Mouse (Mus musculus) adrenal gland, postnatal 25 days (tissue): Measurements from ENCODE around the gene Srrm3. TPM values are rescaled to one million over a fixed set of nuclear protein-coding genes. Genes with fewer than 3 reads are reported as not detected.

Experiments
- DNase-seq: peaks from one replicate; pipeline ENCODE4 v3.0.0; 2021; ENCODE audit warnings: mixed read lengths
- long read RNA-seq: library from polyadenylated mRNA; stranded (forward); transcript quantifications from one replicate; pipeline ENCODE4 v2.0.0, GENCODE M21; 2021
- total RNA-seq: library from RNA; stranded (reverse); gene quantifications from 2 replicates; pipeline ENCODE4 v1.2.3, GENCODE M21; 2021

Gene Srrm3
- 1.7 and 5.6 TPM in 2 replicates for total RNA-seq
- long read RNA-seq, partial matches to known transcripts, result 0 of 1 reads
- long read RNA-seq, other reads (novel, unspliced or antisense), result 1 of 1 reads

DNA sequence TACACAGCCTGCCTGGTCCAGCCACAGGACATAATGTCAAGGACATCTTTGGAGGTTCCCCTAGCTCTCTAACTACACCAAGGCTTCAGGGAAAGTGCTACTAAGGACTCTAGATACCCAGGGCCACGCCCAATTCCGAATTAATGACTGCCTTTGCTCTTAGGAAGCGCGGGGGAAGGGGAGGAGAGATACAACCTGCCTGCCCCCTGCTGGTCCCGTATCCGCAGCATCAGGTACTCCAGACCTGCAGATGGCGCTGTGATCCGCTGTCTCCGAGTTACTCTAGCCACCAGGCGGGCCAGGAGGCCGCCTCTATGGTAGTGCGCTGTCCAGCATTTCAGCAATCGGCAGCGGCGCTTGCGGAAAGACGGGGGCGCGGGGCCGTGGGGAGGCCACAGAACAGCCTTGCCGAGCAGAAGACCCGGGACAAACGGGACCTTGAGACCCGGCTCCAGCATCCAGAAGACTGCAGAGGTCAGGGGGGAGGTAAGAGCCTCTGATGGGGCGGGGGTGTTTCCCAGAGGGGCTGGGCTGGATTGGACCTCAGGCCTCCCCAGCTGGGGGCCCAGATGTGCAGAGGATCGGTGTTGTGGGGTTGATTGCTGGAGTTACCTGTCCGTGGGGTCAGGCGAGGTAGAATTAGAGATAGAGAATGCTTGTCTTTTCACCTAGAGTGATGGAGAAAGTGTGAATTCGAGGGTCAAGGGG is at the start of gene Srrm3:
Gene Srrm3, plus strand, starts transcription at position 336 of the 708 bp plus-strand sequence.
- peak; percentile 90 for DNase-seq

DNA sequence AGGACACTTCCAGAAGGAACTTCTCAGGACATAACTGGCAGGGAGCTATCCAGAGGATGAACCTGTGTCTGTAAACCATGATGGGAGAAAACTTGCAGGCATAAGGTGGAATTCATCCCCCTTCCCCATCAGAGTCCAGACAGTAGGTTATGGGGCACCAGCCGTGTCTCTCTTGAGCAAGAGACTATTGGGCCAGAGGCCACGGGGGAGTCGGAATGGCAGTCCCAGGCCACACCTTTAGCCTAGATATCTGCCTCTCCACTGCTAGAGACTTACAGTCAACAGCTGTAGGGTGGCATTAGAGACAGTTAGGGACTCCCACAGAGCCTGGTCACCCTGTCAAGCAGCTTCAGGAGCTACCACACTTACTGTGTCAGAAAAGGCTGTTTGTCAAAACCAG is 44.8 kb upstream of the Srrm3 start:
- peak; percentile 22 for DNase-seq

DNA sequence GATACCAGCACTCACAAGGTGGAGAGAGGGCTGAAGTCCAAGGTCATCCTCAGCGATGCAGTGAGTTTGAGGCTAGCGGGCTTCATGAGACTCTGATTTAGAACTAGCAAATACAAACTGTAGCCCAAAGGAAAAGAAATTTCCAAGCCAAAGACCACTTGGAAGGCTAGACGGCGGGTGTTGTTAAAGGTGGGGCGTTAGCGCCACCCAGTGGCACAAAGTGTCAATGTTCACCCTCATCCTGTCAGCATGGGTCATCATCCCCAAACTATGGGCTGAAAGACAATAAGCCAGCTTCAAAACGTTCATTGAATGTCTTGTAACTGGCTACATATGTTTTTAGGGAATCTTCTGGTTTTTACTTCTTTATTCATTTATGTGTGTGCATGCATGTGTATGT is 43.2 kb upstream of the Srrm3 start:
- peak; percentile 71 for DNase-seq

DNA sequence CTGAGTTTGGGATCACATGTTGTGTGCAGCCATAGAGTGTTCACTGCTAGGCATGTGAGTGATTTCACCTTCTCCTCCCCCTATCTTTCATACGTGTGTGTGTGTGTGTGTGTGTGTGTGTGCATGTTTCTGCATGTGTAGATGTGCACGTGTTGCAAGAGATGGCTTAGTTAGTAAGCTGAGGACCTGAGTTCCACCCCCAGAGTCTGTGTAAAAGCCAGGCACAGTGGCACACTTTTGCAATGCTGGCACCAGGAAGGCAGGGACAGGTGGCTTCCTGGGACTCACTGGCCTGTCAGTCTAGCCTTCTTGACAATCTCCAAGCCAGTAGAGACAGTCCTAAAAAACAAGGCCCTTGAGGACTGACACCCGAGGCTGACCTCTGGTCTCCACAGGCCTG is 41.7 kb upstream of the Srrm3 start:
- DNase-seq, result no peak

DNA sequence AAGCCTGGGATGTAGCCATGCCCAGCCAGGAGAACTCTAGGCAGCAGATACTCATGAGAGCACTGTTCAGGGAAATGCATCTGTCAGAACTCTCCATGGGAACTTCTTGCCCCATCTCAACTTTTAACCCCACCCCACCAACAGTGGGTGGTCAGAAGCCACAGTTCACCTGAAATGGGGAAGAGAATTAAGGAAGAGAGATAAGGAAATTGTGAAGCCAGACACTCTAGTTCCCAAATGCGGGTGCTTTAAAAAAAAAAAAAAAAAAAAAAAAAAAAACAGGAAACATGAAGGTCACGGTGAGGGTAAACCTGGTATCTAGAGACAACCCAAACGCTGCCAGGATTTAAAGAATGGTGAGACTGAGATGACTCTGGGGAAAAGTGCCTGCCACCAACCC is 34.2 kb upstream of the Srrm3 start:
- DNase-seq, result no peak

DNA sequence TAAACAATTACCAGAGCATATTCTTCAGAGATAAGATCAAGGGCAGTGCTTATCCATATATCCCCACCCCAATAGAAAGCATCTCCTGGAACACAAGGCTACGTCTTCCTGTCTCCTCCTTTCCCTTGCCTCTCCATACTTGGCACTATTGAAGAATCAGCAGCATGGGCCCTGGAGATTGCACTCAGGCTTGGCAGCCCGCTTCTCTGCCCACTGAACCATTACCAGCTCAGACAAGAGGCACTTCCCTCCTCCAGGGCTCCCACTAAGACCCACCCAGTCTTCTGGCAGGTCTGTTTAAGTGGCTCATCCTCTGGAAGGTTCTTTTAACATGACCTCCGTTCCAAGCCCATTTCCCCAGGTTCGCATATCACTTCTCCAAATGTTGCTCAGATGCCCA is 30.1 kb upstream of the Srrm3 start:
- no peak for DNase-seq

DNA sequence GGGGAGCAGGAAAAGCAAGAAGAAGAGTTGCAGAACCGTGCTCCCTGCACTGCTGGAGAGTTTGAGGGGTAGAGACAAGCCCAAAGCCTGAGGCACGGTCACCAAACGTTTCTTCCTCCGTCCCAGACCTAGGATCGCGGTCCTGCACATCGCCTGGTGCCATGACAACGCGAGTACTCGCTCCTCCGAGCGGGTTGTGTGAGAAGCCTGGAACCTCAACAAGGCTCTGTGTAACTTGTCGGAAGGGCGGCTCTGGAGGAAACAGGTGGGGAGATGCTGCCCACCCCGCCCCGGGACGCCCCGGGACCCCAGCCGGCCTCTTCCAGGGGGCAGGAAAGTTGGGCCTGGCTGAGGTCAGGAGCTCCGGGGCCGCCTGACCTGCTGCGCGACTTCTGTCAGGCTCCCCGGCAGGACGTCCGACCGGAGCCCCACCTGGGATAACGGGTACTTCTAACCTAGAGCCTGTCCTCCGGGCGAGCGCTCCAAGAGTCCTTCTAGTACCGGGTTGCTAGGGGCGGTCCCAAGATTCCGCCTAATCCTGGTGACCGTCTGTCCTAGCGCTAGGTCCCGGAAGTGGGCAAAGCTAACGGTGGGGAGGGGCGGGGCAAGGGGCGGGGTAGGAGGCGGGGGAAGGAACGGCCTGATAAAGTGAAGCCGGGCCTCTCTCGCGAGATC is 28.8 kb upstream of the Srrm3 start, which contains the start of gene Styxl1:
Gene Styxl1, minus strand, starts transcription at position 590 of the 675 bp plus-strand sequence.
- peak; percentile 49 for DNase-seq

DNA sequence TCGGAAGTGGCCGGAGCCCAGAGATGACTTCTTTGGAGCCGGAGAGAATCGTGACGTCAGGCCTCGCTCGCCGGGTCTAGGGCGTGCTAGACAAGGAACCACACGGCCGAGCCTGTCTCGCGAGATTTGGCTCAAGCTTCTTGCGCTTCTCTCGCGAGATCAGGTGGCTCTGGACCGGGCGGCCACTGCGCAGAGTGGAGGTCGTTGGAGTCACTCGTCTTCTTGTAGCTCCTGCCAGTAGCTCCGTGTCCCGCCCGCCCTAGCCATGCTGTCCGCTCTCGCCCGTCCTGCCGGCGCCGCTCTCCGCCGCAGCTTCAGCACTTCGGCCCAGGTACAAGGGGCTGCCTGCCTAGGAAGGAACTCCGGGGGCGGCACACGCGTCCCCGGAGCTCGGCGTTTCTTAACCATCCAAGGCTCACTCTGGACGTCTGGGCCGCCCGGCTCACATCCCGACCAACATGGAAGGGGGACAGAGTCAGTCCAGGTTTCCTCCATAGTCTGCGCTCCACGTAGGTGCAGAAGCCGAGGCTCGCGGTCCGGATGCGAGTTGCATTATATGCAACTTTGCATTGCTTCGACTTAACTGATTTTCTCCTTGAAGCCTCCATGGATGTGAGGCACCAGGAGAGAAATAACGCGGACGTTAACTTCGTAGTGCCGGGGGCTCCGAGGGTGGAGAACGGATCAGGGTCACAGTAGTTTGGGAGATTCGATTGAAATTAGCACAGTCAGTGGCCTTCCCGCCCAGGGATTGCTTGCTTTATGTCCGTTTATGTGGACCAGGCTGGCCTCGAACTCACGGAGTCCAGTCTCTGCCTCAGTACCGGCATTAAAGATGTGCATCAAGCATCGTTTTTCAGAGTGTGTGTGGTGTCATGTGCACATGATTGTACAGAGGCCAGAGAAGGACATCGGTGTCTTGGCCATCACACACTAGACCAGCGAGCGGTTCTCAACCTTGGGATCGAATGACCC is 27.9 kb upstream of the Srrm3 start, which contains the start of gene Mdh2:
Gene Mdh2, plus strand, starts transcription at position 10 of the 975 bp plus-strand sequence.
- peak; percentile 99 for DNase-seq

DNA sequence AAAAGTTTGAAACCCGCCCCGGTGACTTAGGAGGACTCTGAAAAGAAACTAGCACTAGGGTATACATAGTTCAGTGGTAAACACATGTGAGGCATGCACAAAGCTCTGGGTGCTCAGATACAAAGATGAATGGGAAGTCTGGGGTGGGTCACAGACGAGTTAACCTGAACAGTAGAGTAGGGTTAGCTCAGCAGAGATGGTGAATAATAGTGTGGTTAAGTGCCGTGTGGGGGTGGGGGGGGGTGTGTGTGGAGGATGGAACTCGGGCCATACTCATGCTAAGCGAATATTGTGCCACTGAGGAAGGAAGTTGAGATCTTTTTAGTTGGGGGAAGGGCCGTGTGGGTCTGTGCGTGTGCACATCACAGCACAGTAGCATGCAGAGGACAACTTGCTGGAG is 26.4 kb upstream of the Srrm3 start:
- no peak for DNase-seq

DNA sequence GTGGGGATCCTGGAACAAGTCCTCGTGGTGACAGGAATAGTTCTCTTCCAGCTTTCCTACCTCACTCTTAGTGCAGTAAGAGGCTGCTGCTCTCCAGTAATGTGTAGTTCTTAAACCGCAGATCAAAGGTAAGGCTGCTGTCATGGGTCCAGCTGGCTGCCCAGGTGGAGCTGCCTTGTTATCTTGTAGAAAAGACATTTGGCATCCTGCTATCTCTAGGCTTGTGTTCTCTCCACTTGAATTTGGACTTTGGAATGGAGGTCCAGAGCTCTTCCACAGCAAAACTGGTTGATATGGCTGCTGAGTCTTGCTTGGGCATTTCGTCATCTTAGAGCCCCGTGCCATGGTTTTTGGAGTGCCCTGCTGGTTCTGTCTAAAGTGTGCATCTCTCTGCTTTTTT is 23.8 kb upstream of the Srrm3 start:
- DNase-seq, result no peak

DNA sequence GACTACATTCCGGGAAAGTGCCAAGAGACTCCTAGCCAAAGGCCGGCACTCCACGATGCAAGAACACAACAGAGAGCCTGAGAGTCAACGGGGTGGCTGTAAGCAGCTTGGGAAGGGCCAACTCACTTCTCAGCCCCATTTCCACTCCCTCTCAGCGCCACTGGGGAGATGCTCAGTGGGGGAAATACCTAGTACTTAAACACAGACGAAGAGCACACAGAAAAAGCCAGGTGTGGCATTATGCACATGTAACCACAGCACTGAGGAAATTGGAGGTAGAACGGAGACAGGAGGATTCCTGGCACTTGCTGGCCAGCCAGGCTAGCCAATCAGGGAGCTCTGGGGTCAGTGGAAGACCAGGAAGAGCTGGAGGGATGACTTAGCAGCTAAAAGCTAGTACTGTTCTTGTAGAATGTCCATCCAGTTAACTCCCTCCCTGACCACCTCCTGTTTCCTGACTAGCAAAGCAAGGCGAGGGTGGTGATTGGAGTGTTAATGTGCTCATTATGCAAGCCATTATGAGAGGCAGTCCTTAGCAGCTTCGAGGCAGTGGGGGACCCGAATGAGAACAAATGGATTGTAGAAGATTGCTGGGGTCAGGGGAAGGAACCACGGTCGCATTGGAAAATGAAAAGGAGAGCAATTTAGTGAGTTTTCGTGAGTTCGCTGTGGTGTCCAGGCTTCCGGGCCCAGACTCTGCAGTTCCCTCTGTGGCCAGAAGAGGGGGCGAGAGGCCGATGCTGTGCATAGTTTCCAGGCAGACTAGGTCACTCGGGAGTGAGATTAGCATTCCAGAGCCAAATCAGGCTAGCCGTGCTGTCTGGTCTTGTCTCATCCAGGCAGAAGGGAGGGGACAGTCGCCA is 12.5 kb upstream of the Srrm3 start:
- peak; percentile 87 for DNase-seq

DNA sequence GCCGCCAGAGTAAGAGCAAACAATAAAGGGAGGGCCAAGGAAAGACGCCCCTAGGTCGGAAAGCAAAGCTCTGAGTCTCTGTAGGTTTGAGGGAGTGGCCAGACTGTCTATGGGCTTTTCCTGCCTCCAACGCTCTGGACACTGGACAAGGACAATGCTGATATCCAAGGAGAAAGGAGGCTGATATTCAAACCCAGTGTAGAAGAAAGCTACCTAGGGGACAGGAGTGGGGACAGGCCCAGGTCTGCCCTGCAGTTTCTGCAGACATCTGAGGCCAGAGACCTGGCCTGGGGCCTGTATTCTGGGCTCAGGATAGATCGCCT is 11.9 kb upstream of the Srrm3 start:
- no peak for DNase-seq

DNA sequence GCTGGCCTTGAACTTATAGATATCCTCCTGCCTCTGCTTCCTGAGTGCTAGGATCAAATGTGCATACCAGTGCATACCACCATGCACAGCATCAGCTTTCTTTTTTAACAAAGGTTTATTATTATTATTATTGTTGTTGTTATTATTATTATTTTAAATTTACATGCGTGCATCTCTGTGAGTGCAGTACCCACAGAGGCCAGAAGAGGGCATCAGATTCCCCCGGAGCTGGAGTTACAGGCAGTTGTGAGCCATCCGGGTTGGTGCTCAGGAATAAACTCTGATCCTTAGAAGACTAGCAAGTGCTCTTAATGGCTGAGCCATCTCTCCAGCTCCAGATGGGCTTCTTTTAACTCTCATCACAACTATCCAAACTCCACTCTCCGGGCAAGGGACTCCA is 6.9 kb upstream of the Srrm3 start:
- peak; percentile 18 for DNase-seq

DNA sequence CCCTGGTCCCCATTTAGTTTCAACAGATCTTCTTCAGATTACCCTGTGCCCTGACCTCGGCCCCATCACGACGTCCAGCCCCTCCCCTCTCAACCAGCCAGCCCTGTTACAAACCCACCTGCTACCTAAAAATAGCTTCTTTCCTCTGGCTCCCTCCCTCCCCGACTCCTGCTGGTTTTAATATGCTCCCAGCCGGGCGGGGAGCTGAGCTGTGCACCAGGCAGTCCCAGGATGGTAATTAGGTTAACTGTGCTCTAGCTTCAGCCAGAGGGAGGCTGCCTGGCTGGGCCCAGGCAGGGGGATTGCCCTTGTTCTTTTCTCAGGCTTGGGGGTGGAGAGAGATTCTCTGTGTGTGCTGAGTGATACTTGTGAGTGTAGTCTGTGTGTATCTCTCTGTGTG is 5.8 kb upstream of the Srrm3 start:
- DNase-seq, result no peak

DNA sequence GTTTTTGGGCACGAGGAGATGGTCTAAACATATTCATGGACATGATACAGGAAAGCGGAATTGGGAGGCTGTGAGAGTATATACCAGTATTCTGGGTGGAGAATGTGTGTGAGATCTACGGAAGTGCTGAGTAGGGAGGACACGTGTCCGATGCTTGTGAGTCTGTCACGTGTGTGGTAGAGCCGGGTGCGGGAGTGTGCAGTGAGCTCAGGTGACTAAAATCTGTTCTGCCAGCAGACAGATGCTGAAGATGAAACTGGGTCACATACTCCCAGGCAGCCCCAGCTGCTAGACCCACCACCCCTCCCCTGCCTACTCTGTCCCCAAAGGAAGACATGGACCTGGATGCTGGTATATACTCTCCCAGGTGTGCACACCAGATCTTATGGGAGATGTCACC is 4.0 kb upstream of the Srrm3 start:
- no peak for DNase-seq

DNA sequence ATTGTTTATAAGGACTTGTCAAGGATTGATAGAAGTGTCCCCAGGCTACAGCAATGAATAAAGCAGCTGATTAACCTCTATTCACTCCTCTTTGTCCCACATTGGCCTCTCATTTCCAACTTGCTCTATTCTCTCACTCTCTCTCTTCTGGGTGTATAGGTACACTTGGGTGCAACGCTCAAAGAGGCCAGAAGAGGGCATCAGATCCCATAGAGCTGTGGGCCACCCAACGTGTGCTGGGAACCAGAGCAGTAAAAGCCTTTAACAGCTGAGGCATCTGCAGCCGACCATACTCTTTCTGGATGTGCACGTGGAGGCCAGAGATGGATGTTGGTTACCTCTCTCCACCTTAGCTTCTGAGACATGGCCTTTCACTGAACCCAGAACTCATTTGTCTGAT is 3.6 kb upstream of the Srrm3 start:
- DNase-seq, result no peak

DNA sequence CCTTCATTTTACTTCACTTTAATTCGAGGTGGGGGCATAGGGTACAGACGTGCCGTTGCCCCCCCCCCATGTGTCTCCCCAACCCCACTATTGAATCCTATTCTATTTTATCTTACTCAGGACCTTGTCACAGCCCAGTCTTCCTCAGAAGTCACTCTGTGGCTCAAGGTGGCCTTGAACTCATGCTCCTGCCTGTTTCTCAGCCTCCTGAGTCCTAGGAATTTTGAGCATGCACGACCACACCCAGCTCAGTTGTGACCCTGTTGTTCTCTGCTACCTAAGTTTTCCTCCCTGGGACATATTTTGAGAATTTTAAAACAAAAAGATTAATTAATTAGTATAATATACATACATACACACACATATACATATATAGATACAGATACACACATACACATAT is 3.0 kb upstream of the Srrm3 start:
- no peak for DNase-seq

DNA sequence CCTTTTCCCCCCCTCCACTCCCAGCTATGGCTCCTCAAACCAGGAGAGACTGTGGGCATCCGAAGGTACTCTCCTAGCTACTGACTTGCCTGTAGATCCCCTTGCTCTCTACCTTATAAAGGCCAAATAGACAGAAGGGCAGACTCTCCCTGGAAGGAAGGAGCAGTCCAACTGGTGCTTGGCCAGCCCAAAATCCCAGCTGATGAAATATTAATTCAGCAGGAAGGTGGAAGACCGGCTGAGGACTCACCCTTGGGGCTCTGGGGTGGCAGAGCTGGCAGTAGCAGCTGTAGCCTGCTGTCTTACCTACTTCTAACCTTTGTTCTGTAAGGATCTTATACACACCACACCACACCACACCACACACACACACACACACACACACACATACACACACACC is 2.0 kb upstream of the Srrm3 start:
- no peak for DNase-seq

DNA sequence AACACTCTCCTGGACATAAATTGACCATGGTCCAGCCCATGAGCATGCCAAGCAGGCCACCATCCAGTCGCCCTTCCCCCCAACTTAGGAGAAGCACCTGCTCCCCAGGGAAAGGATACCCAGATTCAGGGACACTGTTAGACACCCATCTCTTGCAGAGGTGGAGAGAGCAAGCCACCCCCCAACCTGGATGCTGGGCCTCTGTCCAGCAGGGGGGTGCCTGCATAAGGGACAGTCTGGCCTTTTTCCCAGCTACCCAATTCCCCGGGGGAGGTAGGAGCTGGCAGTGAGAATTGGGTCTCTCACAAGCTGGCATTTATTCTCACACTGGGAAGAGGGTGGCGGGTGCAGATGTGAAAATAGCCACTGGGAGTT is 560 bp downstream of the Srrm3 start:
- no peak for DNase-seq

DNA sequence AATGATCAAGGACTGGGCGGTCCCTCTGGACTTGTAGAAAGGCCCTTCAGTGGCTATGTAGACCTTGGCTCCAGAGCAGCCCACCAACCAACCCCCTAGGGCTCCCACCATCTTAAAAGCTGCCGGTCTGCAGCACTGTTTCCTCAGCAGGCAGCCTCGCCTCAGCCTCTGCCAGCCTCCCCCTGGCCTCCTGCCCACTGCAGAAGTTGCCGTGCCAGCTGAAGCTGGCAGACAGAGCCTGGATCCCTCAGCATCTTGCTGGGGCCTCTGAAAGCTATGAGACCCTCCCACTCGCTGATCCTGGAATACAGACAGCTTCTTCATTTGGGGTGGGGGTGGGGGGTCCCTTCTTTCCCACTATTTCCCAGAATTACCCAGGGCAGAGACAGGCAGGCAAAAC is 6.3 kb downstream of the Srrm3 start:
- peak; percentile 60 for DNase-seq

DNA sequence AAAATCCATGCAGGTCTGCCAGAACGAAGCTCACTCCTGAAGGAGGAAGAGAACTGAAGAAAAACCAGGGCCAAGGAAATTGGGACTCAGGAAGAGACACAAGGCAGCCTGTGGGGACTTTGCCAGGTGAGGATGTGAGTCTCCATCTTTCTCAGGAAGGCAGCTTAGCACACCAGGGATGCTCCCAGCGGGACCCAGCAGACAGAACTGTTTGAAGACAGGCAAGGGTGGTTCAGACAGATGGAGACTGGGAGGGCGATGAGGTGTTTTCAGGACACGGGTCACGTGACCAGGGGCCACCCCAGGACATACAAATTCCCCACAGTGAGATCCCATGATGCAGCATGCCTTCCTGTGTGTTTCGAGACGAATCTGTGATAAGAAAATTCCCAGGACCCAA is 11.8 kb downstream of the Srrm3 start:
- no peak for DNase-seq
